Mouse (Mus musculus) heart, embryonic 11.5 days (tissue): ENCODE data around the gene Brms1. TPM values are rescaled to one million over a fixed set of nuclear protein-coding genes. Genes with fewer than 3 reads are reported as not detected.
"Not testable (repeated sequence)": the region's sequence is repeated elsewhere in the genome, so short reads cannot be mapped to it uniquely, and the experiment has no call there.

Source experiments
- ATAC-seq: fragments of 200-750 bp; cut with Nextera tagmentation; replicated peaks from 2 replicates; pipeline ENCODE4 v1.8.0; 2017; ENCODE audit warnings: moderate library complexity; ENCODE audit not compliant: insufficient number of reproducible peaks, low FRiP score, low TSS enrichment
- H3K27ac ChIP-seq: fragments of 300-500 bp; sonication (generic); 2 replicates; pipeline ENCODE4 v1.5.1; 2014; ENCODE audit warnings: mild to moderate bottlenecking, low read depth, low read length
- H3K27me3 ChIP-seq: fragments of 300-500 bp; sonication (generic); 2 replicates; pipeline ENCODE4 v1.6.1; 2014; ENCODE audit warnings: mild to moderate bottlenecking, low read length, mixed read lengths; ENCODE audit not compliant: control insufficient read depth, insufficient read depth
- H3K36me3 ChIP-seq: fragments of 300-500 bp; sonication (generic); 2 replicates; pipeline ENCODE4 v1.6.1; 2014; ENCODE audit warnings: mild to moderate bottlenecking, low read length, moderate library complexity, mixed read lengths; ENCODE audit not compliant: control insufficient read depth, insufficient read depth
- H3K4me1 ChIP-seq: fragments of 300-500 bp; sonication (generic); 2 replicates; pipeline ENCODE4 v1.6.1; 2014; ENCODE audit warnings: low read length; ENCODE audit not compliant: control insufficient read depth, insufficient read depth
- H3K4me2 ChIP-seq: fragments of 300-500 bp; sonication (generic); 2 replicates; pipeline ENCODE4 v1.6.1; 2014; ENCODE audit warnings: mild to moderate bottlenecking, moderate library complexity
- H3K4me3 ChIP-seq: fragments of 300-500 bp; sonication (generic); 2 replicates; pipeline ENCODE4 v1.5.1; 2014; ENCODE audit warnings: low read depth, low read length
- H3K9ac ChIP-seq: fragments of 300-500 bp; sonication (generic); 2 replicates; pipeline ENCODE4 v1.6.1; 2014; ENCODE audit warnings: mild to moderate bottlenecking, low read depth, low read length, moderate library complexity
- H3K9me3 ChIP-seq: fragments of 300-500 bp; sonication (generic); replicated peaks from 2 replicates; pipeline ENCODE4 v1.6.1; 2016; ENCODE audit warnings: low read length; ENCODE audit not compliant: control insufficient read depth
- WGBS: fragments of 180-500 bp; shearing (Covaris S2); extraction: QIAGEN DNeasy Blood & Tissue Kit; methylation state at CpG from one replicate; pipeline ENCODE4 v1.1.7; 2014; ENCODE audit not compliant: insufficient replicate concordance; 5-methylcytosine and 5-hydroxymethylcytosine counted together
- polyA plus RNA-seq: library from polyadenylated mRNA; unstranded; fragments of >200 nt; fragmentation: Nextera tagmentation; extraction: Ambion mirVana; gene quantifications from 2 replicates; pipeline ENCODE4 v1.2.1, GENCODE M21; 2014

Gene Brms1
- polyA plus RNA-seq = 35.3 and 36.4 TPM in 2 replicates

- H3K27ac ChIP-seq = peak within 1 kb of the TSS; percentile 72
- H3K36me3 ChIP-seq = no peaks in the 10 kb centered on the region
- H3K4me2 ChIP-seq = peak within 1 kb of the TSS; percentile 95
- ATAC-seq = peak; percentile 60
- H3K4me1 ChIP-seq = peaks cover 20% of the 10 kb centered on the region
- peak within 1 kb of the TSS; percentile 93 for H3K4me3 ChIP-seq
- H3K27me3 ChIP-seq = no peaks in the 10 kb centered on the region
- H3K9me3 ChIP-seq = no peaks in the 10 kb centered on the region
- peak within 1 kb of the TSS; percentile 92 for H3K9ac ChIP-seq
- WGBS = 4% methylated on average over 40 of the region's 40 CpGs
Observed at GRCm38 (mm10) chr19:5040862-5041523, at the start of gene Brms1. Gene Brms1, plus strand, starts transcription at chr19:5041354.

GRCm38 (mm10) chr19:4992371-4992770 lies 48.8 kb upstream of the Brms1 start:
- no peaks in the 10 kb centered on the region for H3K36me3 ChIP-seq
- H3K27me3 ChIP-seq = peaks cover 25% of the 10 kb centered on the region
- H3K4me2 ChIP-seq = peak overlapping the region; percentile 31
- ATAC-seq = no peak
- no peak overlapping the region for H3K4me3 ChIP-seq
- H3K9ac ChIP-seq = no peak overlapping the region
- H3K4me1 ChIP-seq = peaks cover 28% of the 10 kb centered on the region
- no peaks in the 10 kb centered on the region for H3K9me3 ChIP-seq
- no peak overlapping the region for H3K27ac ChIP-seq
- 9% methylated on average over 8 of the region's 8 CpGs for WGBS

GRCm38 (mm10) chr19:4992904-4993303 lies 48.2 kb upstream of the Brms1 start:
- no peak overlapping the region for H3K4me3 ChIP-seq

GRCm38 (mm10) chr19:4994043-4994442 lies 47.1 kb upstream of the Brms1 start:
- no peak overlapping the region for H3K27ac ChIP-seq
- no peak overlapping the region for H3K4me3 ChIP-seq
- H3K36me3 ChIP-seq = no peaks in the 10 kb centered on the region
- 61% methylated on average over 5 of the region's 5 CpGs for WGBS
- ATAC-seq = no peak
- H3K9ac ChIP-seq = no peak overlapping the region
- H3K27me3 ChIP-seq = peaks cover 25% of the 10 kb centered on the region
- H3K4me2 ChIP-seq = no peak overlapping the region
- H3K9me3 ChIP-seq = no peaks in the 10 kb centered on the region
- H3K4me1 ChIP-seq = peaks cover 28% of the 10 kb centered on the region

More at GRCm38 (mm10) chr19:4992904-4993303, 48.2 kb upstream of the Brms1 start:
- peaks cover 28% of the 10 kb centered on the region for H3K4me1 ChIP-seq
- H3K9me3 ChIP-seq = no peaks in the 10 kb centered on the region
- no peaks in the 10 kb centered on the region for H3K36me3 ChIP-seq
- peaks cover 25% of the 10 kb centered on the region for H3K27me3 ChIP-seq
- H3K4me2 ChIP-seq = peak overlapping the region; percentile 31
- H3K27ac ChIP-seq = 0 out of 2 replicates have a peak overlapping the region, but pooled peaks have one; percentile 29
- peak; percentile 74 for ATAC-seq
- H3K9ac ChIP-seq = no peak overlapping the region
- WGBS = under 1% methylated on average over 9 of the region's 9 CpGs

- Histone ChIP-seq H3K4me3 (no peak overlapping the region), H3K27ac (no peak overlapping the region), H3K4me2 (peak overlapping the region; percentile 27), H3K9me3 (no peaks in the 10 kb centered on the region), H3K27me3 (peaks cover 9% of the 10 kb centered on the region; the same call in 1 of the 2 replicates), H3K4me1 (peaks cover 11% of the 10 kb centered on the region), H3K36me3 (no peaks in the 10 kb centered on the region), H3K9ac (no peak overlapping the region)
- no peak for ATAC-seq
- 62% methylated on average over 6 of the region's 6 CpGs for WGBS
Observed at GRCm38 (mm10) chr19:4999445-5000140, 41.6 kb upstream of the Brms1 start.

- Histone ChIP-seq H3K27me3 (peaks cover 9% of the 10 kb centered on the region; the same call in 1 of the 2 replicates), H3K4me1 (peaks cover 11% of the 10 kb centered on the region; the same call in 1 of the 2 replicates), H3K9ac (0 out of 2 replicates have a peak overlapping the region, but pooled peaks have one; percentile 0), H3K4me2 (peak overlapping the region; percentile 63), H3K9me3 (no peaks in the 10 kb centered on the region), H3K27ac (peak overlapping the region; percentile 30), H3K4me3 (peak overlapping the region; percentile 33), H3K36me3 (no peaks in the 10 kb centered on the region)
- WGBS = 1% methylated on average over 39 of the region's 39 CpGs
- peak; percentile 84 for ATAC-seq
Observed at GRCm38 (mm10) chr19:5001666-5002406, 39.3 kb upstream of the Brms1 start.

GRCm38 (mm10) chr19:5003644-5004043 lies 37.5 kb upstream of the Brms1 start:
- not testable (repeated sequence) for H3K27ac ChIP-seq, H3K27me3 ChIP-seq, H3K4me2 ChIP-seq, H3K9ac ChIP-seq, H3K4me3 ChIP-seq, H3K9me3 ChIP-seq, H3K36me3 ChIP-seq, ATAC-seq
- peaks cover 11% of the 10 kb centered on the region; the same call in 1 of the 2 replicates for H3K4me1 ChIP-seq
- 49% methylated on average over 2 of the region's 2 CpGs for WGBS

GRCm38 (mm10) chr19:5004925-5005324 lies 36.2 kb upstream of the Brms1 start:
- H3K4me1 ChIP-seq = peaks cover 3% of the 10 kb centered on the region; the same call in 1 of the 2 replicates
- H3K27me3 ChIP-seq = peaks cover 9% of the 10 kb centered on the region; the same call in 1 of the 2 replicates
- H3K27ac ChIP-seq = no peak overlapping the region
- no peak overlapping the region for H3K9ac ChIP-seq
- 63% methylated on average over 4 of the region's 4 CpGs for WGBS
- no peak for ATAC-seq
- H3K9me3 ChIP-seq = no peaks in the 10 kb centered on the region
- H3K36me3 ChIP-seq = no peaks in the 10 kb centered on the region
- H3K4me3 ChIP-seq = no peak overlapping the region
- no peak overlapping the region for H3K4me2 ChIP-seq
